Mouse (Mus musculus) heart, postnatal 0 days (tissue): ENCODE measurements around the gene 2310022A10Rik. TPM values are rescaled to one million over a fixed set of nuclear protein-coding genes. Genes with fewer than 3 reads are reported as not detected.
"Not testable (repeated sequence)": the region's sequence is repeated elsewhere in the genome, so short reads cannot be mapped to it uniquely, and the experiment has no call there.

Experiments
- ATAC-seq: fragments of 200-750 bp; cut with Nextera tagmentation; 2 replicates; pipeline ENCODE4 v1.8.0; 2017; ENCODE audit warnings: low read depth, moderate number of reproducible peaks, moderate library complexity; ENCODE audit not compliant: insufficient read depth
- DNase-seq: peaks from one replicate; pipeline ENCODE4 v3.0.0-alpha.2; 2016; ENCODE audit warnings: low spot score
- H3K27ac ChIP-seq: fragments of 300-500 bp; sonication (generic); 2 replicates; pipeline ENCODE4 v1.5.1; 2014; ENCODE audit warnings: low read depth, mild to moderate bottlenecking
- H3K27me3 ChIP-seq: fragments of 300-500 bp; sonication (generic); 2 replicates; pipeline ENCODE4 v1.6.1; 2014; ENCODE audit warnings: low read length, mixed read lengths; ENCODE audit not compliant: control insufficient read depth, insufficient read depth
- H3K36me3 ChIP-seq: fragments of 300-500 bp; sonication (generic); replicated peaks from 2 replicates; pipeline ENCODE4 v1.6.1; 2014; ENCODE audit warnings: low read length, mixed read lengths; ENCODE audit not compliant: control insufficient read depth, insufficient read depth
- H3K4me1 ChIP-seq: fragments of 300-500 bp; sonication (generic); 2 replicates; pipeline ENCODE4 v1.6.1; 2014; ENCODE audit warnings: antibody characterized with exemption; ENCODE audit not compliant: control insufficient read depth, insufficient read depth
- H3K4me2 ChIP-seq: fragments of 300-500 bp; sonication (generic); 2 replicates; pipeline ENCODE4 v1.6.1; 2014; ENCODE audit warnings: low read depth, mild to moderate bottlenecking, low read length, moderate library complexity
- H3K4me3 ChIP-seq: fragments of 300-500 bp; sonication (generic); 2 replicates; pipeline ENCODE4 v1.5.1; 2014; ENCODE audit warnings: low read depth, low read length
- H3K9ac ChIP-seq: fragments of 300-500 bp; sonication (generic); replicated peaks from 2 replicates; pipeline ENCODE4 v1.6.1; 2014; ENCODE audit warnings: low read depth, low read length, mixed read lengths
- H3K9me3 ChIP-seq: fragments of 300-500 bp; sonication (generic); replicated peaks from 2 replicates; pipeline ENCODE4 v1.6.1; 2016; ENCODE audit warnings: low read length; ENCODE audit not compliant: control insufficient read depth
- CTCF ChIP-seq: IDR thresholded peaks from 2 replicates; pipeline ENCODE4 v1.5.1; 2016; ENCODE audit warnings: antibody characterized with exemption, control low read depth, low read depth
- EP300 ChIP-seq: IDR thresholded peaks from 2 replicates; pipeline ENCODE4 v1.6.1; 2016; ENCODE audit warnings: antibody characterized with exemption, low read depth
- WGBS: fragments of 180-500 bp; shearing (Covaris S2); extraction: QIAGEN DNeasy Blood & Tissue Kit; methylation state at CpG from one replicate; pipeline ENCODE4 v1.1.7; 2014; 5-methylcytosine and 5-hydroxymethylcytosine counted together
- polyA plus RNA-seq: library from polyadenylated mRNA; unstranded; fragments of >200 nt; fragmentation: Nextera tagmentation; extraction: Ambion mirVana; gene quantifications from 2 replicates; pipeline ENCODE4 v1.2.1, GENCODE M21; 2015
- total RNA-seq: library from RNA; depleted of rRNA; stranded (reverse); fragments of >200 nt; gene quantifications from 2 replicates; pipeline ENCODE4 v1.2.3, GENCODE M21; 2014; ENCODE audit warnings: low replicate concordance; rRNA removed

Gene 2310022A10Rik
- total and polyA plus RNA-seq, 2 experiments from 2014 or later: 3.8 to 39.7 TPM

GRCm38 (mm10) chr7:27628190-27628589 is 75.2 kb downstream of the 2310022A10Rik start:
- 85% methylated on average over 6 of the region's 6 CpGs for WGBS
- peaks cover 80% of the 10 kb centered on the region for H3K36me3 ChIP-seq
- H3K9ac ChIP-seq: no peak overlapping the region
- H3K4me1 ChIP-seq: no peaks in the 10 kb centered on the region; the same call in 1 of the 2 replicates
- no peak overlapping the region for H3K4me2 ChIP-seq
- H3K4me3 ChIP-seq: no peak overlapping the region
- H3K27ac ChIP-seq: no peak overlapping the region
- TF ChIP-seq EP300 (no peak), CTCF (no peak)
- DNase-seq: no peak
- no peak for ATAC-seq
- no peaks in the 10 kb centered on the region for H3K27me3 ChIP-seq
- H3K9me3 ChIP-seq: no peaks in the 10 kb centered on the region

GRCm38 (mm10) chr7:27628816-27629215 is 75.8 kb downstream of the 2310022A10Rik start:
- H3K27ac ChIP-seq, DNase-seq, ATAC-seq, H3K9me3 ChIP-seq, H3K27me3 ChIP-seq, H3K4me1 ChIP-seq, H3K4me2 ChIP-seq, H3K9ac ChIP-seq, H3K4me3 ChIP-seq: not testable (repeated sequence)
- 70% methylated on average over 7 of the region's 7 CpGs for WGBS
- H3K36me3 ChIP-seq: peaks cover 80% of the 10 kb centered on the region

- ATAC-seq (no peak), DNase-seq (no peak)
- Histone ChIP-seq H3K27ac (no peak overlapping the region), H3K4me1 (no peaks in the 10 kb centered on the region; the same call in 1 of the 2 replicates), H3K36me3 (peaks cover 86% of the 10 kb centered on the region), H3K27me3 (no peaks in the 10 kb centered on the region), H3K9ac (no peak overlapping the region), H3K4me2 (no peak overlapping the region), H3K4me3 (no peak overlapping the region), H3K9me3 (no peaks in the 10 kb centered on the region)
- no peak for TF ChIP-seq EP300
- TF ChIP-seq CTCF: no peak
- WGBS: 95% methylated on average over 4 of the region's 4 CpGs
These were observed 78.4 kb downstream of the 2310022A10Rik start for GRCm38 (mm10) chr7:27631439-27631838.

Other genes with a start within 250 kb of the 2310022A10Rik start
- 150 TPM in 2 replicates for gene Ltbp4, start 215.5 kb upstream of the 2310022A10Rik start, total RNA-seq
- 56.9 and 61.7 TPM in 2 replicates for gene Ltbp4, start 215.5 kb upstream of the 2310022A10Rik start, polyA plus RNA-seq
- gene Shkbp1, start 197.2 kb upstream of the 2310022A10Rik start, total RNA-seq: 16.7 and 21.0 TPM in 2 replicates
- gene Shkbp1, start 197.2 kb upstream of the 2310022A10Rik start, polyA plus RNA-seq: 14.2 and 18.3 TPM in 2 replicates
- 2.0 TPM in 1 of 2 replicates, not detected in the other for gene Gm20479, start 195.8 kb upstream of the 2310022A10Rik start, total RNA-seq
- gene Gm20479, start 195.8 kb upstream of the 2310022A10Rik start, polyA plus RNA-seq: 0.46 TPM in 1 of 2 replicates, not detected in the other
- gene Sptbn4, start 105.5 kb upstream of the 2310022A10Rik start, total RNA-seq: 0.12 TPM in 1 of 2 replicates, not detected in the other
- gene Sptbn4, start 105.5 kb upstream of the 2310022A10Rik start, polyA plus RNA-seq: 0.05 and 0.07 TPM in 2 replicates
- 36.4 and 59.7 TPM in 2 replicates for gene Blvrb, start 105.3 kb upstream of the 2310022A10Rik start, total RNA-seq
- 33.3 and 34.4 TPM in 2 replicates for gene Blvrb, start 105.3 kb upstream of the 2310022A10Rik start, polyA plus RNA-seq
- 4.3 and 11.4 TPM in 2 replicates for gene Sertad3, start 79.5 kb upstream of the 2310022A10Rik start, total RNA-seq
- 16.9 and 20.8 TPM in 2 replicates for gene Sertad3, start 79.5 kb upstream of the 2310022A10Rik start, polyA plus RNA-seq
- gene Sertad1, start 66.3 kb upstream of the 2310022A10Rik start, total RNA-seq: 23.4 and 70.5 TPM in 2 replicates
- gene Sertad1, start 66.3 kb upstream of the 2310022A10Rik start, polyA plus RNA-seq: 30.8 and 31.0 TPM in 2 replicates
- 1.9 and 2.2 TPM in 2 replicates for gene Prx, start 53.9 kb upstream of the 2310022A10Rik start, total RNA-seq
- gene Prx, start 53.9 kb upstream of the 2310022A10Rik start, polyA plus RNA-seq: 1.1 TPM in 2 replicates
- 0.23 and 1.1 TPM in 2 replicates for gene Hipk4, start 30.0 kb upstream of the 2310022A10Rik start, total RNA-seq
- 0.15 and 0.18 TPM in 2 replicates for gene Hipk4, start 30.0 kb upstream of the 2310022A10Rik start, polyA plus RNA-seq
- gene Pld3, start within 50 bp of the 2310022A10Rik start, total RNA-seq: 37.3 and 58.5 TPM in 2 replicates
- gene Pld3, start within 50 bp of the 2310022A10Rik start, polyA plus RNA-seq: 38.9 and 43.8 TPM in 2 replicates
- 129 and 138 TPM in 2 replicates for gene Akt2, start 38.3 kb downstream of the 2310022A10Rik start, total RNA-seq
- gene Akt2, start 38.3 kb downstream of the 2310022A10Rik start, polyA plus RNA-seq: 74.0 and 80.5 TPM in 2 replicates
- not detected in 2 replicates for gene Ttc9b, start 100.7 kb downstream of the 2310022A10Rik start, total RNA-seq
- gene Ttc9b, start 100.7 kb downstream of the 2310022A10Rik start, polyA plus RNA-seq: not detected in 2 replicates
- gene Map3k10, start 121.4 kb downstream of the 2310022A10Rik start, total RNA-seq: 18.4 and 23.2 TPM in 2 replicates
- gene Map3k10, start 121.4 kb downstream of the 2310022A10Rik start, polyA plus RNA-seq: 2.5 and 3.0 TPM in 2 replicates
- gene Zfp607b, start 136.1 kb downstream of the 2310022A10Rik start, total RNA-seq: 1.4 and 2.5 TPM in 2 replicates
- 2.1 and 2.4 TPM in 2 replicates for gene Zfp607b, start 136.1 kb downstream of the 2310022A10Rik start, polyA plus RNA-seq
- 3.8 and 4.1 TPM in 2 replicates for gene Zfp60, start 178.2 kb downstream of the 2310022A10Rik start, total RNA-seq
- 11.0 and 11.1 TPM in 2 replicates for gene Zfp60, start 178.2 kb downstream of the 2310022A10Rik start, polyA plus RNA-seq